Mouse (Mus musculus) liver, postnatal 0 days (tissue): ENCODE results near the gene Slc25a12.

Source experiments
- CTCF ChIP-seq: sonication (generic); IDR thresholded peaks from 2 replicates; pipeline ENCODE4 v1.5.1; 2016; ENCODE audit warnings: antibody characterized with exemption, low read depth
- EP300 ChIP-seq: IDR thresholded peaks from 2 replicates; pipeline ENCODE4 v1.6.1; 2016; ENCODE audit warnings: antibody characterized with exemption, low read depth, mild to moderate bottlenecking

DNA sequence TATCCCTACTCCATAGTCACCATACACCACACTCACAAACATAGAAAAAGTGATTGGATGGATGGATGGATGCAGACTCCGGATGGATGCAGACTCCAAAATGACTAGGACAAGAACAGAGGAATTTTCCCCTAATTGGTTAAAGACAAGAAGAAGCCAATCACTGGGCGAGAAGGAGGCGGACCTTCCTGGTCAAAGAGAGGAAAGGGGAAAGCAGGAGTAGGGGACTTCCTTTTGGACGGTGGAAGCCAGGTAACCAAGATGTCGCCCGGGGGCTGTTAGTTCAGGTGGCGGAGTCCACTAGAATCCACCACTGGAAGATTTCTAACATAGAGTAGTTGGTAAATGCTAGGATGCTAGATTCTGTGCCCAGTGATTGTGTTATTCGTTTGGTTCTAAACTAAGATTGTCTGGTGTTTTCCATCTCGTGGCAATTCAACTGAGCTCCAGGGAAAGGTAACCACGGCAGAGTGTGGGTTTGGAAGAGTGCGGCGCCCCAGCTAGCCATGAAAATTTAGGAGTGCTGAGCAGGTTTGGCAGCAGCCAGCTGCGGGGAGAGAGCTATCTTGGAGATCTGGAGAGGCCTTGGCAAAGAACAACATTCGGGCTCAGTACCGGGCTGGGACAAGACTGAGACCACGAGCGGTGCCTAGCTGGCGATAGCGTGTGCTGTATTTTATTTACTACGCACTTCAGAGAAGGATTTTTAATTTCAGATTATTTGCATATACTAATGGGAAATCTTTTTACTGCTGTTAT, 19.6 kb downstream of the Slc25a12 start:
- TF ChIP-seq CTCF = no peak
- TF ChIP-seq EP300 = no peak
